Mouse (Mus musculus): ENCODE measurements around the gene Nup107. TPM values are rescaled to one million over a fixed set of nuclear protein-coding genes. Genes with fewer than 3 reads are reported as not detected.
A peak's percentile ranks its signal among the peaks of the same experiment; 100 is the strongest.
"Not testable (repeated sequence)": the region's sequence is repeated elsewhere in the genome, so short reads cannot be mapped to it uniquely, and the experiment has no call there.

The Nup107 gene
- polyA plus RNA-seq, 1 experiment: 29.6 TPM

DNA sequence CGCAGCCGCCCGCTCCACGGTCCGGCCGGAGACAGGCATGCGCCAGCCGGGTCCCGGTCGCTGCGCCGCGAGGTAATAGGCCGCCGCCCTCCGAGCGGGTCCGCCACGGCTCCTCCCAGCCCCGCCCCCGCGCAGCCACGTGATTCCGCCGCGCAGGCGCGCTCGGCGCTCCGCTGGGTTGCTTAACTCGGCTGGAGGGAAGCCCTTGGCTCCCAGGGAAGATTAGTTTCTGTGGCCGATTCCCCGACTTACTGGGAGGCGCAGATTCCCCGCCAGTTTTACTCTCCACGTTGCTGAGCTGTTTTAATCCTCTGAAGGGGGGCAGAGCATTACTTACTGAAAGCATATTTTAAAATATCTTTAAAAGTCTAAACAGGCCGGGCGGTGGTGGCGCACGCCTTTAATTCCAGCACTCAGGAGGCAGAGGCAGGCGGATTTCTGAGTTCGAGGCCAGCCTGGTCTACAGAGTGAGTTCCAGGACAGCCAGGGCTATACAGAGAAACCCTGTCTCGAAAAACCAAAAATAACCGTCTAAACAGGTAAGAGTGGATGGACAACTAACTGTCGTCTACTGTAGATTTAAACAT, 46.1 kb downstream of the Nup107 start, which contains the start of gene Slc35e3:
Slc35e3 (minus strand) TSS at position 69 of the 587 bp plus-strand sequence.
- no peak for TF ChIP-seq CTCF (IDR thresholded peaks at IDR 0.05; ENCODE audit: borderline replicate concordance, extremely low read depth, insufficient read depth, insufficient read length)
- TF ChIP-seq POLR2A (IDR thresholded peaks at IDR 0.05; ENCODE audit: borderline replicate concordance, extremely low read depth, insufficient read depth, insufficient read length, poor library complexity, severe bottlenecking): peak; percentile 87
- peak; percentile 97 for DNase-seq (ENCODE audit: low read depth)

DNA sequence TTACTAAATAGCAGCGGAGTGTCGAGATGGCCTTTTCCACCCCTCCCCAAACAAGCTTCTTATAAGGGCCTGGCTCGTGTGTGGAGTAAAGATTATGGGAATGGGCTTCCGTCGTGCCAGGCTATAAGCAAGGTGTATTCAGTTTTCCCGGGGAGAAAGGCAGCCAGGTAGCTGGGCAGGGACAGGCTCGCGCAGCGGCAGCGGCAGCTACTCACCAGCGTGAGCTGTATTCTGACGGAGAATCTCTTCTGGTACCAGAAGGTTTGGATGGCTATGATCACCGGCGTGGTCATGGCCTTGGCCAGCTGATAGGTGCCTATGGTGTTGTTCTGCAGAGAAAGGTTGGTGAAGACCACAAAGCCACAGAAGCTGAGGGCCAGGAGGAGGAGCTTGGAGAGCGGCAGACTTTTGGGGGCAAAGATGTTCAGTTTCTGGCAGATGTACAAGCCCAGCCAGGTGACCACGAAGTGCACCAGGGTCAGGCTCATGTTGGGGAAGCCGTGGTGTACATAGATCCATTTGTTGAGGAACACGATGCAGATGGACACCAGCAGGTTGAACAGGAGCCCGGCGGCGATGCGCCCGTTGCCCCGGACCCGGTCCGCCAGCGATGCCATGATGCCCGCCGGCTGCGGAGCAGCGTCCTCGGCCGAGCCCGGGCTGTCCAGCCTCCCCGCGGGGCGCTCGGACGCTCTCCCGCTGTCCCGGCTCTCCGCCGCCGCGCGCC, 46.8 kb downstream of the Nup107 start:
- peak; percentile 41 for DNase-seq (ENCODE audit: low read depth)

DNA sequence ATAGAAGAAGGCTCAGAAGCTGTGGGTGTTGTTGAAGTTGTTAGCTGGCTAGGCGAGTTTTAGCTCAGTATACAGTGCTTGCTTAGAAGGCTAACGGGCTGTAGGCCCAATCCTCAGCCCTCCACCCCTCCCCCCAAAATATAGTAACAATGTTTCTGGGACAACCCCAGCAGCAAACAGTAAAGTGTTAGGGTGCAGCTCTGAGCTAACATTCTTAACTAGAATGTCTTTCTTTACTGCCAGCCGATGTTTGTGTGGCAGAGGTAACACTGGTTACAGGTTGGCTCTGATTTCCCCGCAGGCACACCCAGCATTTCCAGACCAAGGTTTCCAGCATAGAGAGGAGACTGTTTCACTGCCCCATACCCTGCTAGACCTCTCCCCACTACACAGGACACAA, 48.6 kb downstream of the Nup107 start:
- TF ChIP-seq CTCF (IDR thresholded peaks at IDR 0.05; ENCODE audit: borderline replicate concordance, extremely low read depth, insufficient read depth, insufficient read length) (no peak), POLR2A (IDR thresholded peaks at IDR 0.05; ENCODE audit: borderline replicate concordance, extremely low read depth, insufficient read depth, insufficient read length, poor library complexity, severe bottlenecking) (no peak)
- DNase-seq (ENCODE audit: low read depth): no peak

DNA sequence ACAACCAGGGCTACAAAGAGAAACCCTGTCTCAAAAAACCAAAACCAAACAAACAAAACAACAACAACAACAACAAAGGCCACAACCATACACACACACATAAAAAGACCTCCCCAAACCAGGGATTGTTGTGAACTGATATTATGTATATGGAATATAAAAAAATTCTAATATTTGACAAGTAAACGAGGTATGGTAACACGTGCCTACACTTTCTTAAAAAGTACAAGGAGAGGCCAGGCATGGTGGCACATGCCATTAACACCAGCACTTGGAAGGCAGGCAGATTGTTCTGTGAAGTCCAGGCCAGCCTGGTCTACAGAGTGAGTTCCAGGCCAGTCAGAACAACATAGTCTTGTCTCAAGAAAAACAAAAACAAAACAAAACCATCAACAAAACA, 49.3 kb downstream of the Nup107 start:
- TF ChIP-seq POLR2A (IDR thresholded peaks at IDR 0.05; ENCODE audit: borderline replicate concordance, extremely low read depth, insufficient read depth, insufficient read length, poor library complexity, severe bottlenecking) (no peak), CTCF (IDR thresholded peaks at IDR 0.05; ENCODE audit: borderline replicate concordance, extremely low read depth, insufficient read depth, insufficient read length) (no peak)

DNA sequence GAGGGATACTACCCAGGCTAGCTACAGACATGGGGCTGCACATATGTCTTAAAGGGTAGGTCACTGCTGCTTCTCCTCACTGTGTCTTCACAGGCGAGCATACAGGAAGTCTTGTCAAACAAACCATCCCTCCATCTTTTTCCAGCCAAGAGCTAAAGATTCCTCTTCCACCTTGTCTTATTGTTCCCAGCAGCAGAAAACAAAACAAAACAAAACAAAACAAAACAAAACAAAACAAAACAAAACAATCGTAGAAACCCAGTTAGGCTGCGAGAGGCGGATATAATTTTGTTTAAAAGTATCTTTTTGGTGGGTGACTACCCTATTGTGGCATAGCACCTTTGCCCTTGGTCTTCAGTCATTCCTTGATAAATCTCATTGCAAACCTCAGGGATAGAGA, 49.9 kb downstream of the Nup107 start:
- TF ChIP-seq POLR2A (IDR thresholded peaks at IDR 0.05; ENCODE audit: borderline replicate concordance, extremely low read depth, insufficient read depth, insufficient read length, poor library complexity, severe bottlenecking) (no peak), CTCF (IDR thresholded peaks at IDR 0.05; ENCODE audit: borderline replicate concordance, extremely low read depth, insufficient read depth, insufficient read length) (no peak)

More for the DNA sequence above, 49.3 kb downstream of the Nup107 start:
- DNase-seq (ENCODE audit: low read depth): no peak

DNA sequence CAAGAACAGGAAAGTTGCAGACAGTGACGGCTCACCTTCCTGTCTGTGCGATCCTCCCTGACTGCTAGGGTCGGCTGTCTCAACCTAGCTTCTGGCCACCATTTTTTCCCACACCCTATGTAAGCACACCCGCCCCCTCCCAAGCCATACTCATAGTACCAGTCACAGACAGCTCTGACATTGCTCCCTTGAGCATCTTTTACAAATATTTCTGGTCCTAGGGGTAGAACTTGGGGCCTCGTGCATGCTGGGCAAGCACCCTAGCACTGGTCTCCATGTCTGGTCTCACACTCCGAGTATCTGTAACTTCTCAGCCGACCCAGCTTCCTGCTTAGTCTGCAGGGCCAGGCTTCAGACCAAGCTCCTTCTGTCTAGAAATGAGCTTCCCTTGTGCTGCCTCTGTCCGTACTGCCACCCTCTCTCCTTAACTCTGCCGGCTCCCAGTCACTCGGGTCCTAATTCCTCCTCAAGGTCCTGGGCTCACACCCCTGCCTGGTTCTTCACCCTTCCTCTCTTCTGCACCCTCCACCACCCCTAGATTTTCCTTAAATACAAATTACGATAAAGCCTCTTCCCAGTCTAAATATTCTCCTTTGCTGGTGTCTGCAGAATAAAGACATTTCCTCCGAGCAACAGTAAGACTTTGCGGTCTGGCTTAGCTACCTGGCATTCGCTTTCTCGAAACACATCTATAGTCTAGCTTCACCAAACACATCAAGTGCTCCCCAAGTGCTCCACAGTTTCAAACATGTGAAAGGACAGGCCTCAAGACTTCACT, 50.6 kb downstream of the Nup107 start:
- DNase-seq (ENCODE audit: low read depth): no peak
- TF ChIP-seq CTCF (IDR thresholded peaks at IDR 0.05; ENCODE audit: borderline replicate concordance, extremely low read depth, insufficient read depth, insufficient read length) (no peak), POLR2A (IDR thresholded peaks at IDR 0.05; ENCODE audit: borderline replicate concordance, extremely low read depth, insufficient read depth, insufficient read length, poor library complexity, severe bottlenecking) (no peak)

More for the DNA sequence above, 49.9 kb downstream of the Nup107 start:
- DNase-seq (ENCODE audit: low read depth): no peak

DNA sequence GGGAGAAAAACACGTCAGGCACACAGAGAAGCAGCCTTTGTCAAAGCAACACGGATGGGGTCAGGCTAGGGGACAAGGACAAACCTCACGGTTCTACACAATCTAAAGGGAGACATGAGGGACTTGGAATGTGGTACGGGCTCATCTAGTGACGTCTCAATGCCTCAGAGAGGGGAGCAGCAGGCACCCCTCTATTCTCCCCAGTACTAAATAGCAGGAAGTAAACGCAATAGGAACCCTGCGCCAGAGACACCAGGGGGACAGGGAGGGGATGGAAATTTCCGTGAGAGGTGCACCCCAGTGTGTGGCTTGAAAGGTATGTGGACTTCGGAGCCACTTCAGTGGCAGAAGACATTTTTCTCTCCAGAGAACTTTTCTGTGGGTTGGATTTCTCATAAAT, 51.6 kb downstream of the Nup107 start:
- no peak for DNase-seq (ENCODE audit: low read depth)
- TF ChIP-seq CTCF (IDR thresholded peaks at IDR 0.05; ENCODE audit: borderline replicate concordance, extremely low read depth, insufficient read depth, insufficient read length): no peak
- no peak for TF ChIP-seq POLR2A (IDR thresholded peaks at IDR 0.05; ENCODE audit: borderline replicate concordance, extremely low read depth, insufficient read depth, insufficient read length, poor library complexity, severe bottlenecking)

DNA sequence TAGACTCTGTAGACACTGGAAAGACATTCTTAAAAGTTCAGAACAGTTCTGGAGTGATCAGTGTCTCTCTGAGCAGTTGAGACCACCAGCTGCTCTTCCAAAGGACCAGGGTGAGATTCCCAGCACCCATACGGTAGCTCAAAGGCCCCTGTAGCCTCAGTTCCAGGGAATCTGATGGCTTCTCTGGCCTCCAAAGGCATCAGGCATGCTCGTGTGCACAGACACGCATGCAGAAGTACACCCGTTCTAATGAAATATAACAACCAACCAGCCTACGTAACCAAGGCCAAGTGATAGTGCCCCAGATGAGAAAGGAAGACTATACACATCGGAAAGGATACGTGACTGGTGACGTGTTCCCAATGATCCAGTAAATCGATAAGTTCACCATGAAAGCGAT, 52.3 kb downstream of the Nup107 start:
- TF ChIP-seq CTCF (IDR thresholded peaks at IDR 0.05; ENCODE audit: borderline replicate concordance, extremely low read depth, insufficient read depth, insufficient read length): no peak
- no peak for TF ChIP-seq POLR2A (IDR thresholded peaks at IDR 0.05; ENCODE audit: borderline replicate concordance, extremely low read depth, insufficient read depth, insufficient read length, poor library complexity, severe bottlenecking)
- no peak for DNase-seq (ENCODE audit: low read depth)

DNA sequence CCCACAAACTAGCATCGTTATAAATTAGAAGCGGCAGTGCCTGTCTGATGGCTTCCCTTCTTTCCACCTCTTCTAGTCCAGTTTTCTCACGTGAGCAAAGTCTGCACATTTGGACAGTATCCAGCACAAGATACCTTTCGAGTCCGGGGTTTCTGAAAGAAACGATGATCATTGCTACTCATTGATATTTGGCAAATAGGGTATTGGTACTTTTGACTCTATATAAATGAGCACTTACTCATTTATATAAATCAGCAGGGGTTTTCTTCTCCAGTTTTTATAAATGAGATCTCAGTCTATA, 52.9 kb downstream of the Nup107 start:
- DNase-seq (ENCODE audit: low read depth): no peak
- TF ChIP-seq POLR2A (IDR thresholded peaks at IDR 0.05; ENCODE audit: borderline replicate concordance, extremely low read depth, insufficient read depth, insufficient read length, poor library complexity, severe bottlenecking) (no peak), CTCF (IDR thresholded peaks at IDR 0.05; ENCODE audit: borderline replicate concordance, extremely low read depth, insufficient read depth, insufficient read length) (no peak)

DNA sequence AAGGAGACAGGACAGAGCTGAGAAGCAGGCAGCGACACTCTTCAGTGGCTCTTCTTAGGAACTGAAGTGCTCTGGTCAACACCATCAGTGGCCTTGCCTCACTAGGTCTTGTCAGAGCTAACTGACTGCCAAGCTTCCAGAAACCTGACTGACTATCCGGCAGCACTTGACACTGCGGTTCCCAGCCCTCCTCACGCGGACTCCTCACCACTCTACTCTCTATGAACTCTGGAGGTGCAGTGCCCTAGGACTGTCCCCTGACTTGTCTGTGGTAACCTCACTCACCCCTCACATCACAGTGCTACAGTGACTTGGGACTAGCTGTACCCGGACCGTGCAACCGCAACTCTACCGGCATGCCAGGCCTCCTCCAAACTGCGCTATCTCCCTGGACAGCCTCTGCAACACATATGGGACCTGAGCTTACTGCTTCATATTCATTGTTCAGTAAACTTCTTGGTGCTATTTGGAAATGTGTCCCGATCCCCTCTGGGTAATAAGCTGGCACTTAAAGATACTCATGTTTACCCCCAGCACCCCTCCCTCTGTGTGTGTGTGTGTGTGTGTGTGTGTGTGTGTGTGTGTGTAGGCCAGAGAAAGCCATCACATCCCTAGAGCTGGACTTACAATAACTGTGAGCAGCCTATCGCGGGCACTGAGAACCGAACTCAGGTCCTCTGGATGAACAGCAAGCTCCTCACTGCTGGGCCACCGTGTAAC, 53.4 kb downstream of the Nup107 start:
- TF ChIP-seq CTCF (IDR thresholded peaks at IDR 0.05; ENCODE audit: borderline replicate concordance, extremely low read depth, insufficient read depth, insufficient read length) (no peak), POLR2A (IDR thresholded peaks at IDR 0.05; ENCODE audit: borderline replicate concordance, extremely low read depth, insufficient read depth, insufficient read length, poor library complexity, severe bottlenecking) (no peak)
- DNase-seq (ENCODE audit: low read depth): no peak

DNA sequence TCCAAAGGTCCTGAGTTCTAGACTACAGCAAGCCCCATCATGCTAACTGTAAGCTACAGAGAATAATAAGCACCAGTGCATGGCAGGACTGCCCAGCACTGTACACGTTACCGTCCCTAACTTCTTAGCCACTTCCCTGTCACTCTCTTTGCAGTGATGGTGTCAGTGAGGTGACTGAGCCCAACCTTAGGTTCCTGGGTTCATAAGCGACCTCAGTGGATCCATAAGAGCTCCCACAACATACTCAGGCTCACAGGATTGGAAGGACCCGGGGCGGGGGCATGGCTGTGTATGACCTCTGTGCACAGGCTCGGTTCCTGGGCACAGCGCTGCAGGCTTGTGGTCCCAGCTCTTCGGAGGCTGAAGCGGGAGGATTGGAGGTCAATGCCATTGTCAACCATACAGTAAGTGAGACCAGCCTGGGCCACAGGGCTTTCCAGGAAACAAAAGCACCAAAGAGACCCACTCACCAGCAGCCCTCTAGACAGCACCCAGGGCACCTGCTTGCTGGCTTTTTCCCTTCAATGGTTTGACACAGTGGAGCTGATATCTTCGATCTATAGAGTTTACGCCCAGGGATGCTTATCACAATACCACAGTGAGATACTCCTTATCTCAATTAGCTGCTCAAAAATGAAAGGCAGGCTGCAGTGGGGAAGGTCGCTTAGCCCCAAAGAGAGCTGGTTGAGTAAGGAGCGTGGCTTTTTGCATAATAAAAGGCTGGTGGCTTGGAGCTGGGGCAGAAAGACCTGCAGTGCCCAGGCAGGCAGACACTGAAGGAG, 54.2 kb downstream of the Nup107 start:
- TF ChIP-seq CTCF (IDR thresholded peaks at IDR 0.05; ENCODE audit: borderline replicate concordance, extremely low read depth, insufficient read depth, insufficient read length): no peak
- no peak for TF ChIP-seq POLR2A (IDR thresholded peaks at IDR 0.05; ENCODE audit: borderline replicate concordance, extremely low read depth, insufficient read depth, insufficient read length, poor library complexity, severe bottlenecking)
- DNase-seq (ENCODE audit: low read depth): no peak

DNA sequence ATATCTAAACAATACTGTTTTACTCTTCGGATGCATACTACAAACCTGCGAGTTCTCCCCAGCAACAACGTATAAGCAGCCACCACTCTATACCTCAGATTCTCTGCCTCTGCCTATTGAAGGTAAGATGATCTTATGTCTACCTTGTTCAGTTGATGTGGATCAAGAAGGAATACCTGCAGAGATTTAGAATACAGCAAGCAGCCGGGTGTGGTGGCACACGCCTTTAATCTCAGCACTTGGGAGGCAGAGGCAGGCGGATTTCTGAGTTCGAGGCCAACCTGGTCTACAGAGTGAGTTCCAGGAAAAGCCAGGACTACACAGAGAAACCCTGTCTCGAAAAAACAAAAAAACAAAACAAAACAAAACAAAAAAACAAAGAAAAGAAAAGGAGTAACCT, 55.0 kb downstream of the Nup107 start:
- DNase-seq (ENCODE audit: low read depth): not testable (repeated sequence)
